Mouse (Mus musculus) liver, embryonic 12.5 days (tissue): ENCODE data around the gene Tmeff1. TPM values are rescaled to one million over a fixed set of nuclear protein-coding genes. Genes with fewer than 3 reads are reported as not detected.
"Not testable (repeated sequence)": the region's sequence is repeated elsewhere in the genome, so short reads cannot be mapped to it uniquely, and the experiment has no call there.

ENCODE experiments used
- ATAC-seq: fragments of 200-750 bp; cut with Nextera tagmentation; 2 replicates; pipeline ENCODE4 v1.8.0; 2017; ENCODE audit warnings: moderate number of reproducible peaks, mild to moderate bottlenecking, moderate library complexity
- H3K27ac ChIP-seq: fragments of 300-500 bp; sonication (generic); 2 replicates; pipeline ENCODE4 v1.5.1; 2016; ENCODE audit warnings: mild to moderate bottlenecking
- H3K27me3 ChIP-seq: fragments of 300-500 bp; sonication (generic); replicated peaks from 2 replicates; pipeline ENCODE4 v1.6.1; 2016; ENCODE audit warnings: mild to moderate bottlenecking, moderate library complexity
- H3K36me3 ChIP-seq: fragments of 300-500 bp; sonication (generic); 2 replicates; pipeline ENCODE4 v1.6.1; 2016; ENCODE audit warnings: mild to moderate bottlenecking, moderate library complexity
- H3K4me1 ChIP-seq: fragments of 300-500 bp; sonication (generic); 2 replicates; pipeline ENCODE4 v1.6.1; 2016
- H3K4me2 ChIP-seq: fragments of 300-500 bp; sonication (generic); 2 replicates; pipeline ENCODE4 v1.6.1; 2016; ENCODE audit warnings: mild to moderate bottlenecking, moderate library complexity
- H3K4me3 ChIP-seq: fragments of 300-500 bp; sonication (generic); 2 replicates; pipeline ENCODE4 v1.5.1; 2016; ENCODE audit warnings: mild to moderate bottlenecking, moderate library complexity
- H3K9ac ChIP-seq: fragments of 300-500 bp; sonication (generic); 2 replicates; pipeline ENCODE4 v1.6.1; 2016; ENCODE audit warnings: mild to moderate bottlenecking, moderate library complexity
- H3K9me3 ChIP-seq: fragments of 300-500 bp; sonication (generic); replicated peaks from 2 replicates; pipeline ENCODE4 v1.6.1; 2016; ENCODE audit warnings: mild to moderate bottlenecking, moderate library complexity
- WGBS: fragments of 180-500 bp; shearing (Covaris S2); methylation state at CpG from one replicate; pipeline ENCODE4 v1.1.7; 2016; ENCODE audit not compliant: insufficient replicate concordance; 5-methylcytosine and 5-hydroxymethylcytosine counted together
- polyA plus RNA-seq: library from polyadenylated mRNA; unstranded; fragments of >200 nt; fragmentation: Nextera tagmentation; extraction: Ambion mirVana; gene quantifications from 2 replicates; pipeline ENCODE4 v1.2.1, GENCODE M21; 2016

Tmeff1 gene
- polyA plus RNA-seq, 1 experiment from 2014 or later = 10.5 TPM

DNA sequence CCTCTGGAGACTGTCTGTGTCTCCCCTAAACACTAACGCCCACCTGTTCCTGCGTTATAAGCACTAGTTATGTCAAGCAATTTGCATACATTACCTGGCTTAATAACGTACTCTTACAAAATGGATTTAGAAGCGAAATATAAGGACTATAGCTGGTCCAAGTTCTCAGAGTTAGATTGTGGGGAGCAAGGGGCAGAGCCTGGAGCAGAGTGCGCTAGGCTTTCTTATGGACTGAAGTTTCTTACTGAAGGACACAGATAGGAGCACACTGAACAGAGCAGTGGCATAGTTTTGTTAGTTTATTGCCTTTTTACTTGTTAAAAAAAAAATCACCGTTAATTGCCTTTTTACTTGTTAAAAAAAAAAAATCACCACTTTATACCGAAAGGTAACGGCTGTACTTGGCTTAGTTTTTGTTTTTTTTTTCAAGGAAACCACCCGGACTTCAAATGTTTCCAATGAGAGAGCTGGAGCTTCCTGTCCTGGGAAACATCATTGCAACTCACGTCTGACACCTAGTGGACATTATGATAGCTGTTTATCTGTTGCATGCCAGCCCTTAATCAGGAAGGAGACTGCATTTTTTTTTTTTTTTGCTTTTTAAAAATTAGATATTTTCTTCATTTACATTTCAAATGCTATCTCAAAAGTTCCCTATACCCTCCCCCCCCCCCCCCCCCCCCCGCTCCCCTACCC is 95.8 kb downstream of the Tmeff1 start:
- H3K27me3 ChIP-seq = no peaks in the 10 kb centered on the region
- no peak for ATAC-seq
- WGBS = 37% methylated on average over 10 of the region's 11 CpGs
- H3K27ac ChIP-seq = no peak overlapping the region
- no peak overlapping the region for H3K9ac ChIP-seq
- H3K4me1 ChIP-seq = peaks cover 17% of the 10 kb centered on the region
- no peaks in the 10 kb centered on the region for H3K9me3 ChIP-seq
- H3K4me3 ChIP-seq = no peak overlapping the region
- peak overlapping the region; percentile 34; the same call in 1 of the 2 replicates for H3K4me2 ChIP-seq
- H3K36me3 ChIP-seq = no peaks in the 10 kb centered on the region

DNA sequence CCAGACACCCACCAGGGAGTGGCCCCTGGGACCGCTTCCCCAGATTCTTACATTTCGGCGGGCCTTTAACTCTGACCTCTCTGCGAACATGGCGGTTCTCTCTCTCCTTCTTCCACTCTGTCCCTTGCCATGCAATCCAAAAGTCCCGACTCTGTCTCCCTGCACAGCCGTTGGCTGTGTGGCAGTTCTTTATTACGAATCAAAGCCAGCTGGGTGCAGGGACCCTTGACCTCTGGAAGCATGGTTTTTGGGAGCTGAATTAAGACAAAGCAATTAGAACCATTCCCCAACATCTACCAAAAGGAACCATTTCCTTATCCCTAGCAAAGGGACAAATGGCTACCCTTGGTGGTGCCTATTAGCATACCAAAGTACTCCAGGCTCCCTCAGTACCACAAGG is 98.2 kb downstream of the Tmeff1 start:
- H3K4me1 ChIP-seq = peaks cover 17% of the 10 kb centered on the region
- H3K4me3 ChIP-seq = no peak overlapping the region
- no peaks in the 10 kb centered on the region for H3K9me3 ChIP-seq
- no peak overlapping the region for H3K4me2 ChIP-seq
- H3K9ac ChIP-seq = no peak overlapping the region
- no peak overlapping the region for H3K27ac ChIP-seq
- ATAC-seq = no peak
- no peaks in the 10 kb centered on the region for H3K36me3 ChIP-seq
- no peaks in the 10 kb centered on the region for H3K27me3 ChIP-seq
- 74% methylated on average over 8 of the region's 8 CpGs for WGBS

- H3K36me3 ChIP-seq, H3K4me2 ChIP-seq, ATAC-seq, H3K4me3 ChIP-seq, H3K27ac ChIP-seq, H3K9ac ChIP-seq, H3K27me3 ChIP-seq, H3K9me3 ChIP-seq: not testable (repeated sequence)
- H3K4me1 ChIP-seq = peaks cover 17% of the 10 kb centered on the region
- WGBS = 88% methylated on average over 16 of the region's 21 CpGs
Observed at GRCm38 (mm10) chr4:48683633-48684209, 98.7 kb downstream of the Tmeff1 start.

DNA sequence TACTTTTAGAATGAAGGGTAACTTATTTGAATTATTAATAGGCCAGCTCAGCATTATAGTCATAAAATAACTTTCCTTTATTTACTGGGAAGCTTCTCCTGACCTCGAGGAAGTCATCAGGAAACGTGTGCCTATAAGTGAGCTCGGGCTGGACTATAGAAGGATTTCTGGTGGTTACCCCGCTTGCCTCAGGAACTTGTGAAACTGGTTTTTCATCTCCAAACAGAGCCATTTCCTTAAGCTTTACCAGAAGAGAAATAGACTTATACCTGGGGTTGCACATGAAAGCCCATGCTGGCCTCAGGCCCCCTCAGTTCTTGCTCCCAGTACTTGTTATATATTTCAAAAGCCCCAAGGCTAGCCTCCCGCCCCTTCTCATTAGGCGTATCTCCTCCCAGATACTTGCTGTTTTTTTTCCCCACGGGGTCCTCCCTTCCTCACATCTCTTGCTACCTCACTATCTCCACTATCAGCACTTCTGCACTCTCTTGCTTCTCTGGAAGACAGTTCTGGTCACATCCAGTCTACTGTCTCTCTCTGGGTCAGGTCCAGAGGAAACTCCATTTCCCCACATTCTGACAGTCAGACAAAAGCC is 99.7 kb downstream of the Tmeff1 start:
- no peak overlapping the region for H3K27ac ChIP-seq
- H3K36me3 ChIP-seq = no peaks in the 10 kb centered on the region
- no peak overlapping the region for H3K4me2 ChIP-seq
- peak; percentile 54; the same call in 1 of the 2 replicates for ATAC-seq
- 41% methylated on average over 7 of the region's 7 CpGs for WGBS
- H3K4me1 ChIP-seq = peaks cover 17% of the 10 kb centered on the region
- no peak overlapping the region for H3K4me3 ChIP-seq
- no peaks in the 10 kb centered on the region for H3K27me3 ChIP-seq
- H3K9ac ChIP-seq = no peak overlapping the region
- no peaks in the 10 kb centered on the region for H3K9me3 ChIP-seq

GRCm38 (mm10) chr4:48688148-48688547 is 103.2 kb downstream of the Tmeff1 start:
- WGBS = 65% methylated on average over 6 of the region's 6 CpGs
- ATAC-seq = no peak
- H3K4me2 ChIP-seq = no peak overlapping the region
- H3K9me3 ChIP-seq = no peaks in the 10 kb centered on the region
- no peak overlapping the region for H3K27ac ChIP-seq
- no peak overlapping the region for H3K9ac ChIP-seq
- H3K27me3 ChIP-seq = no peaks in the 10 kb centered on the region
- H3K4me1 ChIP-seq = peaks cover 13% of the 10 kb centered on the region
- no peak overlapping the region for H3K4me3 ChIP-seq
- no peaks in the 10 kb centered on the region for H3K36me3 ChIP-seq

DNA sequence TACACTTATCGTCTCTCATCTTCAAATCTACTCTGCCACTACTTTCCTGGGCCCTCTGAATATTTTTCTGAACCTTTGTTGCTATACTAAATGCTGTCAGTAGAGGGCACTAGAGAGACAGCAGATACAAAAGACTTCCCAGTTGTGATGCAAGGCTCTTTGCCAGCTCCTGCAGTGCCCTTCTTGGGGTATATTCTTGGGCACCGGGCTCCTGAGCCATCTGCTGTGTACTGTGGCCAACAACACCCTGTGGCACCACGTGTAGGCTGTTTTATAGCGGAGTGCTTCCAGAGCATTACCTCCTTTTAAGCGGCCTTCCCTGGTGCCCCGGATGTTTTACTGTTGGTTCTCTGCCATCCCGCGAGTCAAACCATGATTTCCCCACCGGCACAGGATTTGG is 105.7 kb downstream of the Tmeff1 start:
- 71% methylated on average over 9 of the region's 9 CpGs for WGBS
- ATAC-seq = no peak
- no peaks in the 10 kb centered on the region for H3K9me3 ChIP-seq
- no peak overlapping the region for H3K4me2 ChIP-seq
- no peak overlapping the region for H3K4me3 ChIP-seq
- H3K27me3 ChIP-seq = no peaks in the 10 kb centered on the region
- H3K36me3 ChIP-seq = no peaks in the 10 kb centered on the region
- H3K9ac ChIP-seq = no peak overlapping the region
- H3K4me1 ChIP-seq = no peaks in the 10 kb centered on the region
- H3K27ac ChIP-seq = no peak overlapping the region

GRCm38 (mm10) chr4:48691793-48692437 is 106.9 kb downstream of the Tmeff1 start:
- Histone ChIP-seq H3K4me2 (no peak overlapping the region), H3K27ac (no peak overlapping the region), H3K9me3 (no peaks in the 10 kb centered on the region), H3K4me1 (no peaks in the 10 kb centered on the region), H3K27me3 (no peaks in the 10 kb centered on the region), H3K4me3 (no peak overlapping the region), H3K9ac (no peak overlapping the region), H3K36me3 (no peaks in the 10 kb centered on the region)
- 45% methylated on average over 7 of the region's 7 CpGs for WGBS
- no peak for ATAC-seq

DNA sequence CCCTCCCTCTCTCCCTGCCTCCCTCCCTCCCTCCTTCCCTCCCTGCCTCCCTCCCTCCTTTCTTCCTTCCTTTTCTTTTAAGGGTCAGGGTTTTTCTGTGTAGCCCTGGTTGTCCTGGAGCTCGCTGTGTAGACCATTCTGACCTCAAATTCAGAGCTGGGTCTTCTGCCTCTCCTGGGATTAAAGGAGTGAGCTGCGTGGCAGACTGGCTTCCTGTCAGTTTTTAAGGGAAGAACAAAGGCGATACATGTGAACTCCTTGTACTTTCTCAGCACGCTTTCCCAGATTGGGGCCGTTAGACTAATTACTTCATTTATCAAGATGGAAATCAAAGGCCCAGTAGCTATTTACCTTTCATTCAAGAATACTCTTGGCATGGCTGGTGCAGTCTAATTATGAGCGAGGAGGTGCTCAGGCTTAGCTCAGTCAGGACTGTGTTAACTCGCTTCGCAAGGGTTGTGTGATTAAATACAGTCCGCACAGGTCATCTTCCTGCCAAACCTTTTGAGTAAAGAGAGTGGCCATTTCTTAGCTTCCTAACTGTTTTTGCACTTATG is 107.8 kb downstream of the Tmeff1 start:
- Histone ChIP-seq H3K27ac (no peak overlapping the region), H3K4me3 (no peak overlapping the region), H3K27me3 (no peaks in the 10 kb centered on the region), H3K4me1 (no peaks in the 10 kb centered on the region), H3K9ac (no peak overlapping the region), H3K36me3 (no peaks in the 10 kb centered on the region), H3K4me2 (no peak overlapping the region), H3K9me3 (no peaks in the 10 kb centered on the region)
- 62% methylated on average over 9 of the region's 9 CpGs for WGBS
- no peak for ATAC-seq

DNA sequence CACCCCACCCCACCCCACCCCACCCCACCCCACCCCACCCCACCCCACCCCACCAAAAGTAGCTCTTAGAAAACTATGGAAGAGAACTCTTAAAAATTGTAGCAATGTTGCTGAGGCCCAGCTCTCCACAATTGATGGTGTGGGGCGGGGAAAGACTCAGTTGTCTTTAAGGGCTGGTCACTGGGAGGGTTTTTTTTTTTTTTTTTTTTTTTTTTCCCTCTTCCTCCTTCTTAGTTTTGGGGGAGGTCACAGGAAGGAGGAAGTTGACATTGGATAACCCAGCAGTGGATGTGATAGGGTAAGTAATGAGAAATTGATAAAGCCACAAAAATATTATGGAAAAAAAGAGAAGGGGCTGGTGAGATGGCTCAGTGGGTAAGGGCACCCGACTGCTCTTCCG is 111.7 kb downstream of the Tmeff1 start:
- no peak overlapping the region for H3K4me3 ChIP-seq
- H3K4me2 ChIP-seq = no peak overlapping the region

DNA sequence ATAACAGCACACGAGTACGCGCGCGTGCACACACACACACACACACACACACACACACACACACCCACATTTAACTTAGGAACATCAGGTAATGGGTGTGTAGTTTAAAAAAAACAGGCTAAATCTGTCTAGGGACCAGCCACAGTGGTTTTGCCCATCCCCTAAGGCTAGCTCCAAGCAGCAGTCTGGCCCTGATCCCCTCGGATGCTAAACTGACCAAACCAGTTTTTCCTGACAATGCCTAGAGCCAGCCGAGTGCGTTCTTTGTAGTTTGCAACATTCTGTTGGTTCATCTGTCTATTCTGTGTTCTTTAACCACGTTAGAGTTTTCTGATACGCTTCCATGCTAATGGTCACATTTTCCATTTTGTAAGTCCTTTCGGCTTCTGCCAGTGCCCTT is 112.3 kb downstream of the Tmeff1 start:
- ATAC-seq = no peak
- Histone ChIP-seq H3K27ac (no peak overlapping the region), H3K36me3 (no peaks in the 10 kb centered on the region), H3K27me3 (no peaks in the 10 kb centered on the region), H3K9me3 (no peaks in the 10 kb centered on the region), H3K4me2 (no peak overlapping the region), H3K4me3 (no peak overlapping the region), H3K4me1 (no peaks in the 10 kb centered on the region), H3K9ac (no peak overlapping the region)
- 61% methylated on average over 11 of the region's 11 CpGs for WGBS

More for the DNA sequence above, 111.7 kb downstream of the Tmeff1 start:
- Histone ChIP-seq H3K27me3 (no peaks in the 10 kb centered on the region), H3K9me3 (no peaks in the 10 kb centered on the region), H3K27ac (no peak overlapping the region), H3K4me1 (no peaks in the 10 kb centered on the region), H3K36me3 (no peaks in the 10 kb centered on the region), H3K9ac (no peak overlapping the region)
- WGBS = 71% methylated on average over 3 of the region's 3 CpGs
- ATAC-seq = no peak
